Mouse (Mus musculus) testis, adult 2 months (tissue): ENCODE measurements around the gene Clp1. TPM values are rescaled to one million over a fixed set of nuclear protein-coding genes. Genes with fewer than 3 reads are reported as not detected.

Source experiments
- H3K27ac ChIP-seq: fragments of 200-500 bp; 2 replicates; pipeline ENCODE4 v1.5.1; 2012; ENCODE audit warnings: low read depth, low read length; ENCODE audit not compliant: control insufficient read depth, insufficient read depth
- H3K27me3 ChIP-seq: fragments of 200-500 bp; 2 replicates; pipeline ENCODE4 v1.6.1; 2012; ENCODE audit warnings: mild to moderate bottlenecking, low read length, moderate library complexity; ENCODE audit not compliant: control insufficient read depth, insufficient read depth
- H3K36me3 ChIP-seq: fragments of 200-500 bp; 2 replicates; pipeline ENCODE4 v1.6.1; 2012; ENCODE audit warnings: mild to moderate bottlenecking, low read length; ENCODE audit not compliant: control insufficient read depth, insufficient read depth
- H3K4me1 ChIP-seq: fragments of 200-500 bp; 2 replicates; pipeline ENCODE4 v1.6.1; 2012; ENCODE audit warnings: low read length; ENCODE audit not compliant: control insufficient read depth, insufficient read depth
- H3K4me3 ChIP-seq: fragments of 200-500 bp; 2 replicates; pipeline ENCODE4 v1.5.1; 2012; ENCODE audit warnings: low read depth, mild to moderate bottlenecking, low read length, moderate library complexity, mixed read lengths; ENCODE audit not compliant: control insufficient read depth
- CTCF ChIP-seq: fragments of 200-500 bp; IDR thresholded peaks from 2 replicates; pipeline ENCODE4 v1.5.1; 2012; ENCODE audit warnings: low read depth, mild to moderate bottlenecking, inconsistent platforms, low read length, moderate library complexity; ENCODE audit not compliant: control insufficient read depth, insufficient read depth, insufficient replicate concordance
- POLR2A ChIP-seq: fragments of 200-500 bp; IDR thresholded peaks from 2 replicates; pipeline ENCODE4 v1.6.1; 2012; ENCODE audit warnings: low read depth, mild to moderate bottlenecking, inconsistent platforms, low read length, moderate library complexity; ENCODE audit not compliant: control insufficient read depth
- polyA plus RNA-seq: library from polyadenylated mRNA; depleted of rRNA; stranded (reverse); fragments of >200 nt; gene quantifications from 2 replicates; pipeline ENCODE4 v1.2.3, GENCODE M21; 2012

The Clp1 gene
- polyA plus RNA-seq, 1 experiment: 32.8 TPM

DNA sequence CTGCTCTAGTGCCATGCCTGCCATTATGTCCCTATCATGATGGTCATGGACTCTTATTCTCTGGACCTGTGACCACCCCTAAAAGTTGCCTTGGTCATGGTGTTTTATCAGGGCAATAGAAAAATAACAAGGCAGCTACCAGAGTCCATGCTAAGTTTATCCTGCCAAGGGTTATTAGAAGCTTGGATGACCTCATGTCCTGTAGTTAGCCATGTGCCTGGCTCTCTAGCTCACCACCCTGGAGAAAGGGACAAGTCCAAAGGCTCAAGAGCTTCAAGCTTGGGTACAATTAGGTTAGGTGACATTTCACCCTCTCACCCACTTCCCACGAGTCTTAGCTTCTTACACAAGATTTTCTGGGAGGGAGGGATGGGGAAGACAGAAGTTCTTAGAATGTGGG lies 35.7 kb upstream of the Clp1 start:
- TF ChIP-seq CTCF: no peak
- no peak for TF ChIP-seq POLR2A

DNA sequence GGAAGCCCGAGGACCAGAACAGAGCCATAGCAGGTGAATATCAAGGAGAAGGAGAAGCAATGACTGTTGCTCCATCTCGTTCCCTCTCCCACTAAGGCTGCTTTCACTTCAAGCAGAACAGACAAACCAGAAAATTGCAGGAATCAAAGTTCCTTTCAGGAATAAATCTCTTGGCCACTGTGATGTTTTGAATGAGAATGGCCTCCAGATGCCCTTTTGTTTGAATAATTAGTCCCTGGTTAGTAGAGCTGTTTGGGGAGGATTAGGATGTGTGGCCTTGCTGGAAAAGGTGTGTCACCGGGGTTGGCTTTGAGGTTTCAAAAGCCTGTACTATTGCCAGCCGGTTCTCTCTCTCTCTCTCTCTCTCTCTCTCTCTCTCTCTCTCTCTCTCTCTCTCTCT lies 35.1 kb upstream of the Clp1 start:
- TF ChIP-seq POLR2A: no peak
- TF ChIP-seq CTCF: no peak
- Histone ChIP-seq H3K27me3 (no peaks in the 10 kb centered on the region), H3K4me3 (no peak overlapping the region), H3K27ac (no peak overlapping the region), H3K4me1 (no peaks in the 10 kb centered on the region), H3K36me3 (no peaks in the 10 kb centered on the region)

More for the DNA sequence above, 35.7 kb upstream of the Clp1 start:
- Histone ChIP-seq H3K27me3 (no peaks in the 10 kb centered on the region), H3K27ac (no peak overlapping the region), H3K4me1 (no peaks in the 10 kb centered on the region), H3K4me3 (no peak overlapping the region), H3K36me3 (no peaks in the 10 kb centered on the region)

- Histone ChIP-seq H3K27ac (no peak overlapping the region), H3K36me3 (no peaks in the 10 kb centered on the region), H3K4me3 (no peak overlapping the region), H3K27me3 (no peaks in the 10 kb centered on the region), H3K4me1 (no peaks in the 10 kb centered on the region)
- no peak for TF ChIP-seq POLR2A
- no peak for TF ChIP-seq CTCF
Measured at GRCm38 (mm10) chr2:84761840-84762239, 34.7 kb upstream of the Clp1 start.

GRCm38 (mm10) chr2:84761309-84761708 lies 34.2 kb upstream of the Clp1 start:
- Histone ChIP-seq H3K27ac (no peak overlapping the region), H3K4me1 (no peaks in the 10 kb centered on the region), H3K36me3 (no peaks in the 10 kb centered on the region), H3K27me3 (no peaks in the 10 kb centered on the region), H3K4me3 (no peak overlapping the region)
- no peak for TF ChIP-seq POLR2A
- no peak for TF ChIP-seq CTCF

- Histone ChIP-seq H3K27me3 (no peaks in the 10 kb centered on the region), H3K27ac (no peak overlapping the region), H3K36me3 (no peaks in the 10 kb centered on the region), H3K4me3 (no peak overlapping the region), H3K4me1 (no peaks in the 10 kb centered on the region)
- no peak for TF ChIP-seq CTCF
- no peak for TF ChIP-seq POLR2A
Measured at GRCm38 (mm10) chr2:84760777-84761176, 33.6 kb upstream of the Clp1 start.

GRCm38 (mm10) chr2:84758542-84759127 lies 31.5 kb upstream of the Clp1 start:
- TF ChIP-seq CTCF (no peak), POLR2A (no peak)
- Histone ChIP-seq H3K4me1 (no peaks in the 10 kb centered on the region), H3K27me3 (no peaks in the 10 kb centered on the region), H3K4me3 (no peak overlapping the region), H3K36me3 (no peaks in the 10 kb centered on the region), H3K27ac (no peak overlapping the region)

DNA sequence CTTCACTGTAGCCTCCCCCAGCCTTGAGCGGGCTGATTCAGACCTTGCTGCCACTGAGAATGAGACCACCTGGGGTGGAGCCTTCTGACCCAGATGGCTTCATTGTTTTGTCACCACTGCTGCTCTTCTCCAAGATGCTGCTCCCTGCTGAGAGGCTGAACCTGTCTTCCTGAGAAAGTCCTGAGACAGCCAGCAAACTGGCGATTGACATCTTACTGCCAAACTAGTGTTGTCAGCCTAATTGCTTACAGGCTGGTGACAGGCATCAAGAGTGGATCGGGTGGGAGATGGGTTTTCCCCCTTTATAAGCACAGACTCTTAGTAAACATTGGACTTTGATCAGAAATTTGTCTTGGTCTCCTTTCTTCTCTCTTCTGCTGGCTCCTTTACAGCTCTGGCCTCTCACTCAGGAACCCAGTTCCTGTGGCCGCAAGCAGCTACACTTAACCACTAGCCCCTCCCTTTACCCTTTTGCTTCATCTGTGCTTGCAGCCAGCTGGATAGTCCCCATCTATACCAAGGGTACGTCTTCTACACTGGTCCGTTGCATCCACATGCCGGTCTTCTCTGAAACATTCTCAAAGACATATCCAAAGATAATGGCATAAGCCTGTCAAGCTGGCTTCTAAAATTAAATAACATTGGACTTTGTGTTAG lies 30.0 kb upstream of the Clp1 start:
- no peaks in the 10 kb centered on the region for H3K4me1 ChIP-seq
- H3K27ac ChIP-seq: no peak overlapping the region
- H3K27me3 ChIP-seq: no peaks in the 10 kb centered on the region
- H3K4me3 ChIP-seq: no peak overlapping the region
- no peaks in the 10 kb centered on the region for H3K36me3 ChIP-seq
- TF ChIP-seq CTCF (no peak), POLR2A (no peak)
